Mouse (Mus musculus) lung, embryonic 14.5 days (tissue): ENCODE measurements around the gene Cotl1. TPM values are rescaled to one million over a fixed set of nuclear protein-coding genes. Genes with fewer than 3 reads are reported as not detected.

Experiments used
- ATAC-seq: fragments of 200-750 bp; cut with Nextera tagmentation; 2 replicates; pipeline ENCODE4 v1.8.0; 2017; ENCODE audit warnings: mild to moderate bottlenecking, moderate TSS enrichment, moderate library complexity; ENCODE audit not compliant: insufficient read depth
- DNase-seq: peaks from one replicate; pipeline ENCODE4 v3.0.0-alpha.2; 2015
- H3K27ac ChIP-seq: fragments of 300-500 bp; sonication (generic); 2 replicates; pipeline ENCODE4 v1.5.1; 2014; ENCODE audit warnings: low read depth, mild to moderate bottlenecking, moderate library complexity
- H3K27me3 ChIP-seq: fragments of 300-500 bp; sonication (generic); 2 replicates; pipeline ENCODE4 v1.6.1; 2014; ENCODE audit warnings: low read length, control low read depth; ENCODE audit not compliant: insufficient read depth
- H3K36me3 ChIP-seq: fragments of 300-500 bp; sonication (generic); 2 replicates; pipeline ENCODE4 v1.6.1; 2014; ENCODE audit warnings: control low read depth; ENCODE audit not compliant: insufficient read depth
- H3K4me1 ChIP-seq: fragments of 300-500 bp; sonication (generic); 2 replicates; pipeline ENCODE4 v1.6.1; 2014; ENCODE audit warnings: antibody characterized with exemption, control low read depth; ENCODE audit not compliant: insufficient read depth
- H3K4me2 ChIP-seq: fragments of 300-500 bp; sonication (generic); 2 replicates; pipeline ENCODE4 v1.6.1; 2014; ENCODE audit warnings: mild to moderate bottlenecking
- H3K4me3 ChIP-seq: fragments of 300-500 bp; sonication (generic); 2 replicates; pipeline ENCODE4 v1.5.1; 2014; ENCODE audit warnings: low read depth, low read length
- H3K9ac ChIP-seq: fragments of 300-500 bp; sonication (generic); 2 replicates; pipeline ENCODE4 v1.6.1; 2014
- H3K9me3 ChIP-seq: fragments of 300-500 bp; sonication (generic); 2 replicates; pipeline ENCODE4 v1.6.1; 2016; ENCODE audit warnings: low read depth, low read length, control low read depth
- CTCF ChIP-seq: IDR thresholded peaks from 2 replicates; pipeline ENCODE4 v1.5.1; 2016; ENCODE audit warnings: antibody characterized with exemption, low read depth
- WGBS: fragments of 180-500 bp; shearing (Covaris S2); extraction: QIAGEN DNeasy Blood & Tissue Kit; methylation state at CpG from one replicate; pipeline ENCODE4 v1.1.7; 2014; 5-methylcytosine and 5-hydroxymethylcytosine counted together
- polyA plus RNA-seq: library from polyadenylated mRNA; unstranded; fragments of >200 nt; fragmentation: Nextera tagmentation; extraction: Ambion mirVana; gene quantifications from 2 replicates; pipeline ENCODE4 v1.2.1, GENCODE M21; 2014

Gene Cotl1
- polyA plus RNA-seq, 1 experiment from 2014 or later = 201 TPM

DNA sequence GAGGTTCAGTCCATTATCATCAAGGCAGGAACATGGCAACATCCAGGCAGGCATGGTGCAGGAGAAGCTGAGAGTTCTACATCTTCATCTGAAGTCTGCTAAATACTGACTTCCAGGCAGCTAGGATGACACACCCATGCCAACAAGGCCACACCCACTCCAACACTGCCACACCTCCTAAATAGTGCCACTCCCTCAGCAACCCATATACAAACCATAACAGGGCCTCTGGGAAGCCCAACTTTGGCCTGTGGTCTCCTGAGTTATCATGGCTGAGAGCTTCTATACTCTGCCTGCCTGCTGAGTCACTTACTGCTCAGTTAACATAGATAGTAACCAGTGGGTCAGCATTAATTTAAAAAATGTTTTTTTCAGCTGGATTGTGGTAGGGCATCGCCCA lies 32.8 kb upstream of the Cotl1 start:
- WGBS = 94% methylated on average over 1 of the region's 1 CpGs

DNA sequence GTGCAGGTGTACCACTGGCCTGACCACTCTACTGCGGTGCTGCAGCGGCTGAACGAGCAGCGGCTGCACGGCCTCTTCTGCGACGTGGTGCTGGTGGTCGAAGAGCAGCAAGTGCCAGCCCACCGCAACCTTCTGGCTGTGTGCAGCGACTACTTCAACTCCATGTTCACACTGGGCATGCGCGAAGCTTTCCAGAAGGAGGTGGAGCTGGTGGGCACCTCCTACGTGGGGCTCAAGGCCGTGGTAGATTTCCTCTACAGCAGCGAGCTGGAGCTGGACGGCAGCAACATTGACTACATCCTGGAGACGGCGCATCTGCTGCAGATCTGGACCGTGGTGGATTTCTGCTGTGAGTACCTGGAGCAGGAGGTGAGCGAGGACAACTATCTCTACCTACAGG lies 29.3 kb upstream of the Cotl1 start:
- no peak overlapping the region for H3K27ac ChIP-seq
- 76% methylated on average over 20 of the region's 20 CpGs for WGBS
- no peaks in the 10 kb centered on the region for H3K27me3 ChIP-seq
- no peak overlapping the region for H3K4me2 ChIP-seq
- no peaks in the 10 kb centered on the region for H3K4me1 ChIP-seq
- peaks cover 41% of the 10 kb centered on the region for H3K36me3 ChIP-seq
- DNase-seq (peak; percentile 27), ATAC-seq (no peak)
- peaks cover 8% of the 10 kb centered on the region; the same call in 1 of the 2 replicates for H3K9me3 ChIP-seq
- H3K9ac ChIP-seq = no peak overlapping the region
- H3K4me3 ChIP-seq = no peak overlapping the region
- no peak for TF ChIP-seq CTCF

More for the DNA sequence above, 32.8 kb upstream of the Cotl1 start:
- Histone ChIP-seq H3K4me2 (no peak overlapping the region), H3K27ac (no peak overlapping the region), H3K36me3 (peaks cover 44% of the 10 kb centered on the region), H3K4me3 (no peak overlapping the region), H3K4me1 (no peaks in the 10 kb centered on the region), H3K27me3 (no peaks in the 10 kb centered on the region), H3K9ac (no peak overlapping the region), H3K9me3 (peaks cover 8% of the 10 kb centered on the region; the same call in 1 of the 2 replicates)
- ATAC-seq (no peak), DNase-seq (no peak)
- TF ChIP-seq CTCF = no peak

DNA sequence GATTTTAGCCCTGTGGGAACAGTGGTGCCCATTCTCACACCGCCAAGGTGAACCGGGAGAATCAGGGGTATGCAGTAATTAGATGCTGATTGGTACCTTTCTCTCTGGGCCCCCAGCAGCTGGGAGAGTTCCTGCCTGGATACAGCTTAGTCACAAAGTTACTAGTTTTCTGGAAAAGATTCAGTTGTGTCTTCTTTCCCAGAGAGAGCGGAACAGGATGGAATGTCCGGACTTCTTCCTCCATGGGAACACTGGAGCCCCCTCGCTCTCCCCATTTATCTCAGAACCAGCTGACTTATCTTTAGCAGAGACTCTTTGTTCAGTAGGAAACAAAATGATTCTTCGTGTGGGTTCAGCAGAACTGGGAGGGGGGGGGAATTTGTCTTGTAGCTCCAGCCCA lies 22.4 kb upstream of the Cotl1 start:
- TF ChIP-seq CTCF = no peak
- no peaks in the 10 kb centered on the region for H3K36me3 ChIP-seq
- DNase-seq (peak; percentile 58), ATAC-seq (no peak; the same call in 1 of the 2 replicates)
- H3K9me3 ChIP-seq = no peaks in the 10 kb centered on the region
- H3K27ac ChIP-seq = peak overlapping the region; percentile 15; the same call in 1 of the 2 replicates
- H3K4me1 ChIP-seq = peaks cover 8% of the 10 kb centered on the region; the same call in 1 of the 2 replicates
- WGBS = 6% methylated on average over 6 of the region's 6 CpGs
- H3K4me2 ChIP-seq = peak overlapping the region; percentile 94
- peaks cover 6% of the 10 kb centered on the region; the same call in 1 of the 2 replicates for H3K27me3 ChIP-seq
- peak overlapping the region; percentile 69 for H3K9ac ChIP-seq
- H3K4me3 ChIP-seq = peak overlapping the region; percentile 70

DNA sequence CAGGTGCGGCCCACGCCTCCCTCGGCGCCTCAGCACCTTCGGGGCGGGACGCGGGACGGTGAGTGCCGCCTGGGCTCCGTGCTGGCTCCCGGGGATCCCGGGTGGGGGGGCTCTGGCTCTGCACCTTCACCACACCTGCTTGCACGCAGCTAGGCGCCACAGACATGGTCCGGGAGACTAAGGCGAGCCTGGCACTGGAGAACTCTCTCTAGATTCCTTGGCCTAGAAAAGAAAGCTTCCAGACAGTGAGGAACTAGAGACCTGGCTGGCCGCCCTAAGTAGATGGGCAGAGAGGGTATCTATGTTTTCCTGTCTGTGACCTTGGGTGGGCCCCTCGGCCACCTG lies 22.0 kb upstream of the Cotl1 start:
- Histone ChIP-seq H3K27ac (peak overlapping the region; percentile 15; the same call in 1 of the 2 replicates), H3K4me3 (peak overlapping the region; percentile 70), H3K27me3 (peaks cover 6% of the 10 kb centered on the region; the same call in 1 of the 2 replicates), H3K9me3 (no peaks in the 10 kb centered on the region), H3K9ac (peak overlapping the region; percentile 69), H3K4me2 (peak overlapping the region; percentile 94), H3K4me1 (peaks cover 8% of the 10 kb centered on the region; the same call in 1 of the 2 replicates), H3K36me3 (no peaks in the 10 kb centered on the region)
- DNase-seq (no peak), ATAC-seq (no peak)
- WGBS = under 1% methylated on average over 19 of the region's 19 CpGs
- no peak for TF ChIP-seq CTCF

DNA sequence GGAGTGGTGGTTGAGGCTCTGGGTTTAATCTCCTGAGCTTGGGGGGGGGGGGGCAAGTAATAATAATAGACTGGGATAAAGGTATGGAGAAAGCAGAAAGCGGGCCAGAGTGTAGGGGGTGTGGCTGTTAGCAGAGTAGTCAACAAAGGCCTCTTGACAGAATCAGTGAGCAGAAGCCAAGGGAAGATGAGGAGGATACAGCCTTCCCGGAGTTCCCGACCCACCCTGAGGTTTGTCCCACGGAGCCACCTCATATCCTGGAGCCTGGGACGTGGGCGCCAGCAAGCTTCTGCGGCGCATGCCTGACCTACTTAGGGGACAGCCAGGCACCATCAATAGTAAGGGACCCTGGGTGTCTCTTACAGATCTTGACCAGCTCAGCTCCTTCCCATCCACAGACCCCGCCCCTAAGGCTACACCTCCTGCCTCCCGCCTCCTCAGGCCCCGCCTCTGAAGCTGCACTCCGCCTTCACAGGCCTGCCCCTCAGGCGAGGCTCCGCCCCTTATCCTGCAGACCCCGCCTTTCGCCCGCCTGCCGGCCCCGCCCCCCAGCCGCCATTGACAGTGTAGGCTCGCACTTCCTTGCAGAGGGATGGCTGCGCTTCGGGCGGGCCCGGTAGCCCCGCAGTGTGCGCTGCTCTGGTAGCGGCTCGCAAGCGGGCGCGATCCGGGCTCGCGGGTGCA lies 21.5 kb upstream of the Cotl1 start, which contains the start of gene Klhl36:
Gene Klhl36, plus strand, starts transcription at position 561 of the 684 bp plus-strand sequence.
- Histone ChIP-seq H3K27me3 (peaks cover 6% of the 10 kb centered on the region; the same call in 1 of the 2 replicates), H3K9me3 (no peaks in the 10 kb centered on the region), H3K27ac (peak within 1 kb of the TSS; percentile 15; the same call in 1 of the 2 replicates), H3K4me3 (peak within 1 kb of the TSS; percentile 70), H3K36me3 (no peaks in the 10 kb centered on the region), H3K4me2 (peak within 1 kb of the TSS; percentile 94), H3K9ac (peak within 1 kb of the TSS; percentile 69), H3K4me1 (peaks cover 8% of the 10 kb centered on the region; the same call in 1 of the 2 replicates)
- no peak for TF ChIP-seq CTCF
- ATAC-seq (peak; percentile 97), DNase-seq (peak; percentile 97)
- under 1% methylated on average over 35 of the region's 35 CpGs for WGBS

DNA sequence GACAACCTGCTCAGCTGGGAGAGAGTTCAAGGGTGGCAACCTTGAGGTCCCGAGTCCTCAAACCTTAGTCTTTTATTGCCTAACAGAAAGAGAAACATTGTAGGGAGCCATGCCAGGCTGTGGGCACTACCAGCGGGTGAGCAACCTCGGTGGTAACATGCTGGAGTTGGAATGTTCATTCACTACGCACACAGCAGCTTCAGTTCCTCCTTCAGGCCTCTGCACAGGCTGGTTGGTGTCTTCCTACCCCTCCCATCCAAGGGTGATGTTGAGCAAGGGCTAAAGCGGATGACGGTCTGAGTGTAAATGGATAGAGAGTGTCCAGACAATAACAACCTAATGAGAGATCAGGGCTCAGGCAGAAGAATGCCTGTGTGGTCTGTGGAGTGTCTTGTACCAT lies 17.4 kb upstream of the Cotl1 start:
- Histone ChIP-seq H3K27me3 (no peaks in the 10 kb centered on the region), H3K36me3 (no peaks in the 10 kb centered on the region), H3K9ac (no peak overlapping the region), H3K27ac (no peak overlapping the region), H3K4me1 (0 out of 2 replicates have a peak, but pooled peaks cover 3% of the 10 kb centered on the region), H3K9me3 (no peaks in the 10 kb centered on the region), H3K4me3 (no peak overlapping the region), H3K4me2 (no peak overlapping the region)
- TF ChIP-seq CTCF = no peak
- DNase-seq (no peak), ATAC-seq (no peak)
- 59% methylated on average over 6 of the region's 6 CpGs for WGBS

DNA sequence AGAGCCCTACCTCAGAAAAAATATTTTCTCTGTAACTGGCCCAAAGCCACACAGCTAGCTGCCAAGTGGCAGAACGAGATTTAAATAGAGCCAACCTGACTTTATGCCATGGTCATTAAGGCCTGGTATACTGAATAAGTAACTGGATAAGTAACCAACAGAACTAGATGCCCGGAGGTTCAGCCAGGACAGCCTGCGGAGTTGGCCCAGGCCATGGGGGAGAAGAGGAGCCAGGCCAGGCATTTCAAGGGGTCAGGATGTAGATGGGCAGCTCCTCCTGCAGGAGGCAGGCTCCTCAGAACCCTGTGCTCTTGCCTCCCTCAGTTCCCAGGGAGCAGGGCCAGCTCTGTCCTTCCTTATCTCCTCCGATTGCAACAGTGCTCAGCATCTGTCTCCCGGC lies 15.3 kb upstream of the Cotl1 start:
- H3K27ac ChIP-seq = no peak overlapping the region
- 68% methylated on average over 5 of the region's 5 CpGs for WGBS
- H3K4me2 ChIP-seq = no peak overlapping the region
- DNase-seq (no peak), ATAC-seq (no peak)
- H3K36me3 ChIP-seq = no peaks in the 10 kb centered on the region
- TF ChIP-seq CTCF = no peak
- no peak overlapping the region for H3K4me3 ChIP-seq
- no peaks in the 10 kb centered on the region for H3K9me3 ChIP-seq
- no peaks in the 10 kb centered on the region for H3K4me1 ChIP-seq
- no peaks in the 10 kb centered on the region for H3K27me3 ChIP-seq
- no peak overlapping the region for H3K9ac ChIP-seq
